Mouse (Mus musculus): Measurements from ENCODE around the gene Egln1. TPM values are rescaled to one million over a fixed set of nuclear protein-coding genes. Genes with fewer than 3 reads are reported as not detected.
A peak's percentile ranks its signal among the peaks of the same experiment; 100 is the strongest.

Gene Egln1
- polyA plus RNA-seq, 1 experiment from 2014 or later: 3.5 TPM

GRCm38 (mm10) chr8:124964966-124965365, 15.8 kb upstream of the Egln1 start:
- Histone ChIP-seq H3K36me3 (replicated peaks) (no peaks in the 10 kb centered on the region), H3K4me1 (replicated peaks) (peaks cover 6% of the 10 kb centered on the region), H3K4me3 (replicated peaks) (no peak overlapping the region), H3K4me2 (no peak overlapping the region), H3K27ac (replicated peaks) (no peak overlapping the region), H3K27me3 (no peaks in the 10 kb centered on the region), H3K9ac (no peak overlapping the region), H3K9me3 (replicated peaks) (no peaks in the 10 kb centered on the region)
- WGBS (ENCODE audit: insufficient replicate concordance): 77% methylated on average over 8 of the region's 8 CpGs
- no peak for ATAC-seq (ENCODE audit: insufficient read depth)

GRCm38 (mm10) chr8:124963246-124963645, 14.1 kb upstream of the Egln1 start:
- H3K9me3 ChIP-seq (replicated peaks): no peaks in the 10 kb centered on the region
- WGBS (ENCODE audit: insufficient replicate concordance): 81% methylated on average over 5 of the region's 5 CpGs
- no peaks in the 10 kb centered on the region for H3K27me3 ChIP-seq
- no peaks in the 10 kb centered on the region for H3K36me3 ChIP-seq (replicated peaks)
- H3K4me3 ChIP-seq (replicated peaks): no peak overlapping the region
- peaks cover 12% of the 10 kb centered on the region for H3K4me1 ChIP-seq (replicated peaks)
- no peak for ATAC-seq (ENCODE audit: insufficient read depth)
- no peak overlapping the region for H3K9ac ChIP-seq
- H3K27ac ChIP-seq (replicated peaks): no peak overlapping the region
- no peak overlapping the region for H3K4me2 ChIP-seq

DNA sequence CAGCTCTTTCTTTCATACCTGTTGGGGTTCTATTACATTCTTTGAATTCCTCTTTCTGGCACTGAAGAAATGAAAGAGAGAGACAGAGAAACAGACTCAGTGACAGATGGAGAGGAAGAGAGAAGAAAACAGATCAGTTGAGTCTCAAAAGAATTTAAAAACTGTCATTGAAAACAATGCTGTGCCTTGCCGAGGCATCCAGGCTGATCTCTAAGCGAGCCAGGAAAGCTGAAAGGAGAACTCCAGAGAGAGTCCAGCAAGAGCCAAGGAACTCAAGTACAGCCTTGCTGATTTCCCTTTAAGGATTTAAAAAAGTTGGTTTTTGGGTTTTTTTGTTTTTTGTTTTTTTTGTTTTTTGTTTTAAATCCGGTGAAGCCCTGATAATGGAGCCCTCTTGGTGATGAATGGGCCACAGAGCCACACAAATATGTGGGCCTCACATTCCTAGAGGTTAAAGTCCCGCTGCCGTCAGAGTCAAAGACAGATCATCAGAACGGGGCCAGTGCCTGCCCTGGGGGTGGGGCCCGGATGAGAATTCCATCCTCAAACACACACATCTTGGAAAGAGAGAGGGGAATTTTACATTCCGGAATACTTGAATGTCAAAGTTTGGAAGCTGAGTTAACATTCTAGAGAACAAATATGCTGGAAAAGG, 11.2 kb upstream of the Egln1 start:
- Histone ChIP-seq H3K9me3 (replicated peaks) (no peaks in the 10 kb centered on the region), H3K36me3 (replicated peaks) (no peaks in the 10 kb centered on the region), H3K4me2 (no peak overlapping the region), H3K27me3 (no peaks in the 10 kb centered on the region), H3K4me1 (replicated peaks) (peaks cover 12% of the 10 kb centered on the region), H3K27ac (replicated peaks) (no peak overlapping the region), H3K9ac (no peak overlapping the region), H3K4me3 (replicated peaks) (no peak overlapping the region)
- 50% methylated on average over 8 of the region's 8 CpGs for WGBS (ENCODE audit: insufficient replicate concordance)
- ATAC-seq (ENCODE audit: insufficient read depth): no peak

DNA sequence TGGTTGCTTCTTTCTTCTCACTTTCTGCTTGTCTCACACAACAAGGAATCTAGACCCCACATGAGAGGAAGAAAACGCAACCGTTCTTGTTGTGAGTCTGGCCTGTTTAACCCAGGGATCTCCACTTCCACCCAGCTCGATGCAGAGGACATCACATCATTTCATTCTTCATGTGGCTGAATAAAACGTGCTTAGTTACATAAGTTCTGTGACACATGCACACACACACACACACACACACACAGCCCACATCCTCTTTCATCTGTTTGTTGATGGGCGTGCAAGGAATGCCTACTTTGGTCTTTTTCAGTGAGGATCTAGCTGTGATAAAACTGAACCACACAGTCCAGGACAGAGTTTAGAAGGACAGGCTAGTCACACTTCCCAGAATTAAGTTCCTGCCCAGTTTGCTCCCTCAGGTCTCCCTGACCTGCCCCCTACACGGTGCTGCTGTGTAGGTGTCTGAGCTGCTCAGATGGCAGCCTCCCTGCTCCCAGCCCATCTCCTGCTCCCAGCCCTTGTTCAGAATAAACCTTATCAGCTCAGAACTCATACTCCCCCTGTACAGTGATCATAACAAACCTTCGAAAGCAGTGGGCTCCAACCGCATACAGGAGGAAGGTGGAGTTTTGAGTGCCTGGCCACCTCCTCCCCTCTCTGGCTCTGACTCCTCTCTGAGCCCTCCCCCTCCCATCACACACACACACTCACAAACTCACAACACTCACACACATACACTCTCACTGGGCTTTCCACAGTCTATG, 10.5 kb upstream of the Egln1 start:
- no peaks in the 10 kb centered on the region for H3K36me3 ChIP-seq (replicated peaks)
- no peak overlapping the region for H3K4me3 ChIP-seq (replicated peaks)
- WGBS (ENCODE audit: insufficient replicate concordance): 27% methylated on average over 8 of the region's 8 CpGs
- no peak overlapping the region for H3K27ac ChIP-seq (replicated peaks)
- ATAC-seq (ENCODE audit: insufficient read depth): no peak
- H3K9me3 ChIP-seq (replicated peaks): no peaks in the 10 kb centered on the region
- H3K27me3 ChIP-seq: no peaks in the 10 kb centered on the region
- no peak overlapping the region for H3K9ac ChIP-seq
- no peak overlapping the region for H3K4me2 ChIP-seq
- peaks cover 12% of the 10 kb centered on the region for H3K4me1 ChIP-seq (replicated peaks)

DNA sequence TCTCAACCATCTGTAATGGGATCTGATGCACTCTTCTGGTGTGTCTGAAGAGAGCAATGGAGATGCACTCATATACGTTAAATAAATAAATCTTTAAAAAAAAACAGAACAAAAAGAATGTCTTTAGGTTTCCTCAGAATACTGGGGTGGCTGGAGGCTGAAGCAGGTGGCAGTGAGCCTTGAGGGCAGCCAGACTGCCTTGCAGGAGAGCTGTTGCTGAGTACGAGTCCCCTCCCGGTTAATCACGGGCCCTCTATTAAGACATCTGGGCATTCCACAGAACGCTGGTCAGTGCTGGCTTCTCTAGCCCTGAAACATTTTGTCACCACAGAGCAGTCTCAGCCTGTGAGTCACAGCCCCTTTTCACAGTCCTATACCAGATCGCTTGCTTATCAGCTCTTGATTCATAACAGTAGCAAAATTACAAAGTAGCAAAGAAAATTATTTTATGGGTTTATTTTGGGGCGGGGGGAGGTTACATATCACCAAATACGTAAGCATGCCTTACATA, 5.5 kb upstream of the Egln1 start:
- no peak for ATAC-seq (ENCODE audit: insufficient read depth)
- no peaks in the 10 kb centered on the region for H3K36me3 ChIP-seq (replicated peaks)
- peaks cover 22% of the 10 kb centered on the region for H3K4me1 ChIP-seq (replicated peaks)
- H3K4me2 ChIP-seq: no peak overlapping the region
- 67% methylated on average over 8 of the region's 8 CpGs for WGBS (ENCODE audit: insufficient replicate concordance)
- H3K4me3 ChIP-seq (replicated peaks): no peak overlapping the region
- H3K27ac ChIP-seq (replicated peaks): no peak overlapping the region
- no peaks in the 10 kb centered on the region for H3K27me3 ChIP-seq
- no peaks in the 10 kb centered on the region for H3K9me3 ChIP-seq (replicated peaks)
- H3K9ac ChIP-seq: no peak overlapping the region

- Histone ChIP-seq H3K4me3 (replicated peaks) (no peak overlapping the region), H3K9me3 (replicated peaks) (no peaks in the 10 kb centered on the region), H3K27me3 (peaks cover 3% of the 10 kb centered on the region), H3K27ac (replicated peaks) (no peak overlapping the region), H3K9ac (no peak overlapping the region), H3K4me2 (no peak overlapping the region), H3K36me3 (replicated peaks) (no peaks in the 10 kb centered on the region), H3K4me1 (replicated peaks) (peaks cover 20% of the 10 kb centered on the region)
- 68% methylated on average over 7 of the region's 7 CpGs for WGBS (ENCODE audit: insufficient replicate concordance)
- no peak for ATAC-seq (ENCODE audit: insufficient read depth)
Measured at GRCm38 (mm10) chr8:124953188-124953587, 4.1 kb upstream of the Egln1 start.

- Histone ChIP-seq H3K4me1 (replicated peaks) (peaks cover 43% of the 10 kb centered on the region), H3K36me3 (replicated peaks) (no peaks in the 10 kb centered on the region; the same call in 1 of the 2 replicates), H3K27me3 (peaks cover 15% of the 10 kb centered on the region), H3K4me3 (replicated peaks) (no peak overlapping the region; the same call in 1 of the 2 replicates), H3K9ac (no peak overlapping the region), H3K27ac (replicated peaks) (no peak overlapping the region), H3K4me2 (peak overlapping the region; percentile 89; the same call in 1 of the 2 replicates), H3K9me3 (replicated peaks) (no peaks in the 10 kb centered on the region)
- ATAC-seq (ENCODE audit: insufficient read depth): no peak
- 54% methylated on average over 2 of the region's 2 CpGs for WGBS (ENCODE audit: insufficient replicate concordance)
Measured at GRCm38 (mm10) chr8:124950865-124951264, 1.7 kb upstream of the Egln1 start.

DNA sequence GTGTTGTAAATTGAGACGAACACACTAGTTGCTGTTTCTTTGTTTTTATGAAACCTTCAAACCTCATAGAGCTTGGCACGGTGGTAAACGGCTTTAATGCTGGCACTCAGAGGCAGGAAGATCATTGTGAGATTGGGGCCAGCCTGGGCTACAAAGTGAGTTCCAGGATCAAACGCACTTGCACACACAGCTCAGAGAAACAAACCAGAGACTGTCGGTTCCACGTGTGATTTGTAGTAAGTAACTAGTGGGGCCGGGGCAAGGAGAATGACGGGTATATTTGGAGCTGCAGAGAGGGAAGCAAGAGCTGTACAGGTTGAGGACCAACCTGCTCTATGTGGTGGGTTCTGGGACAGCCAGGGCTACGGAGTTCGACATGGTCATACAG, 939 bp upstream of the Egln1 start:
- no peaks in the 10 kb centered on the region for H3K9me3 ChIP-seq (replicated peaks)
- no peaks in the 10 kb centered on the region; the same call in 1 of the 2 replicates for H3K36me3 ChIP-seq (replicated peaks)
- peaks cover 51% of the 10 kb centered on the region for H3K4me1 ChIP-seq (replicated peaks)
- H3K4me2 ChIP-seq: peak overlapping the region; percentile 89
- WGBS (ENCODE audit: insufficient replicate concordance): 25% methylated on average over 10 of the region's 10 CpGs
- peaks cover 15% of the 10 kb centered on the region for H3K27me3 ChIP-seq
- H3K27ac ChIP-seq (replicated peaks): peak overlapping the region; percentile 83
- no peak for ATAC-seq (ENCODE audit: insufficient read depth)
- peak overlapping the region; percentile 71 for H3K4me3 ChIP-seq (replicated peaks)
- peak overlapping the region; percentile 84 for H3K9ac ChIP-seq

- no peaks in the 10 kb centered on the region; the same call in 1 of the 2 replicates for H3K36me3 ChIP-seq (replicated peaks)
- under 1% methylated on average over 38 of the region's 62 CpGs for WGBS (ENCODE audit: insufficient replicate concordance)
- H3K9me3 ChIP-seq (replicated peaks): no peaks in the 10 kb centered on the region
- peak; percentile 23 for ATAC-seq (ENCODE audit: insufficient read depth)
- peak overlapping the region; percentile 90 for H3K27ac ChIP-seq (replicated peaks)
- peak overlapping the region; percentile 89 for H3K4me2 ChIP-seq
- peak overlapping the region; percentile 71 for H3K4me3 ChIP-seq (replicated peaks)
- H3K27me3 ChIP-seq: peaks cover 15% of the 10 kb centered on the region
- peak overlapping the region; percentile 82 for H3K9ac ChIP-seq
- H3K4me1 ChIP-seq (replicated peaks): peaks cover 53% of the 10 kb centered on the region
Measured at GRCm38 (mm10) chr8:124948733-124949111, 402 bp downstream of the Egln1 start.

DNA sequence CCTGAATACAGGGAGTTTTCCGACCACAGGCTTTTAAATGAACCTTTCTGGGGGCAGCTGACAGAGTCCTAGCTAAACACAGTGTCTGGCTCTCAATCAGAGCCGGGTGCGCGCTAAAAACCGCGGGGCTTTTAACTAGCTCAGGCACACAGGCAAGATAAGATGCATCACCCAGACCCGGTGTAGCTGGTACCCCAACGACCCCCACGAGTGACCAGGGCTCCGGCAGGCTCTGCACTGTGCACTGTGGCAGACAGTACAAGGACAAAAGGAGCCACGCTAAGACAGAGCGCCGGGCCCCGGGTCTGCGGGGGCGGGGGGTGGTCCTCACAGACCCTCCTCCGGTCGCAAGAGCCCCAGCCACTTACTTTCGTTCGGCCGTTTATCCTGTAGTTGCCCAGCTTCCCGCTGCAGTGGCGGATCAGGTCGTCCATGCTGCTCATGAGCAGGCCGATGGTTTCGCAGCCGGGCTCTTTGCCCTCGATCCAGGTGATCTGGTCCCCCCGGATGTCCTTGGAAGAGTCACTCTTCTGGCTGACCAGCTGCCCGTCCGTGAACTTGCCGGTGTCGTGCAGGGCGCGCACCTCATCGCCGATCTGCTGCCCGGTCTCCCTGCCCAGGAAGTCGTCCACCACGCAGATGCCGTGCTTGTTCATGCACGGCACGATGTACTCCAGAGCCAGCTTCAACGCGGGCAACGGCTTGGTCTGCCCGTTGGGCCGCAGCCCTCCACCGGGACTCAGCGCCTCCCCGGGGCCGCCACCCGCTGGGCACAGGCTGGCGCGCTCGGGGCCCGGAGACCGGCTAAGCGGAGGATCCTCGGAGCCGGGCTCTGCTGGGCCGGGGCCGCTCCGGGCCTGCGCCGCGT, 1.0 kb downstream of the Egln1 start:
- peaks cover 4% of the 10 kb centered on the region; the same call in 1 of the 2 replicates for H3K36me3 ChIP-seq (replicated peaks)
- peak overlapping the region; percentile 82 for H3K9ac ChIP-seq
- under 1% methylated on average over 67 of the region's 67 CpGs for WGBS (ENCODE audit: insufficient replicate concordance)
- peak overlapping the region; percentile 89 for H3K4me2 ChIP-seq
- peaks cover 15% of the 10 kb centered on the region for H3K27me3 ChIP-seq
- peak; percentile 5 for ATAC-seq (ENCODE audit: insufficient read depth)
- H3K9me3 ChIP-seq (replicated peaks): no peaks in the 10 kb centered on the region
- peak overlapping the region; percentile 90 for H3K27ac ChIP-seq (replicated peaks)
- peak overlapping the region; percentile 71 for H3K4me3 ChIP-seq (replicated peaks)
- peaks cover 53% of the 10 kb centered on the region for H3K4me1 ChIP-seq (replicated peaks)

DNA sequence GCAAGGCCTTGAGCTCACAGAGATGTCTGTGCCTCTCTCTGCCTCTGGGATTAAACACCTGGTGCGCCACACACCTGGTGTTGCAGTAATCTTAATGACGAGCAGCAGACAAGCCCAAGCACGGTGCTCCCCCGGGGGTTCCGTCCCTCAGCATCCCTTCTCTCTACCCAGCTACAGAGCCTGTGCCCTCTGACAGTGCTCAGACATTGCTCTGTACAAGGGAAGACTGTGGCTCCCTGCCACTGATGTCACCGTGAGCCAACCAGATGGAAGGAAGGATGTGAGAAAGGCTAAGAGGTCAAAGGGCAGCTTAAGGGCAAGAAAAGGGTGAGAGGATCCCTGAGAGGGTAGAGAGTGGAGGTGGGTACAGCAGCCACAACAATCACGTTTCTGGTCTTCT, 4.7 kb downstream of the Egln1 start:
- H3K9me3 ChIP-seq (replicated peaks): no peaks in the 10 kb centered on the region
- 75% methylated on average over 7 of the region's 7 CpGs for WGBS (ENCODE audit: insufficient replicate concordance)
- no peak overlapping the region for H3K4me3 ChIP-seq (replicated peaks)
- no peak overlapping the region for H3K27ac ChIP-seq (replicated peaks)
- H3K36me3 ChIP-seq (replicated peaks): peaks cover 13% of the 10 kb centered on the region
- H3K4me2 ChIP-seq: no peak overlapping the region
- H3K27me3 ChIP-seq: peaks cover 15% of the 10 kb centered on the region
- no peak for ATAC-seq (ENCODE audit: insufficient read depth)
- H3K9ac ChIP-seq: no peak overlapping the region
- peaks cover 33% of the 10 kb centered on the region for H3K4me1 ChIP-seq (replicated peaks)
